Mouse (Mus musculus) MEL (cell line): ENCODE measurements around the gene Prep. TPM values are rescaled to one million over a fixed set of nuclear protein-coding genes. Genes with fewer than 3 reads are reported as not detected.

ENCODE experiments used
- DNase-seq: peaks from one replicate; pipeline ENCODE4 v3.0.0; 2011; ENCODE audit warnings: low read depth, low spot score
- H3K27ac ChIP-seq: 2 replicates; pipeline ENCODE4 v1.5.1; 2012; ENCODE audit warnings: low read depth, mild to moderate bottlenecking, control low read depth, low read length, moderate library complexity; ENCODE audit not compliant: control insufficient read depth
- H3K27me3 ChIP-seq, 2 experiments: fragments of 150-350 bp in 1 of 2; sonication (generic) in 1 of 2; 2 replicates each; pipeline ENCODE4 v1.6.1; 2012; ENCODE audit warnings: low read length in 2 of 2, mild to moderate bottlenecking in 2 of 2, improper control_type of control experiment in 1 of 2, moderate library complexity in 1 of 2; ENCODE audit not compliant: insufficient read depth in 2 of 2, control insufficient read depth in 1 of 2
- H3K36me3 ChIP-seq, 2 experiments: 2 replicates each; pipeline ENCODE4 v1.6.1; 2012 to 2014; ENCODE audit warnings: low read length in 2 of 2, improper control_type of control experiment in 1 of 2, inconsistent platforms in 1 of 2, mild to moderate bottlenecking in 1 of 2; ENCODE audit not compliant: insufficient read depth in 2 of 2, control insufficient read depth in 1 of 2
- H3K4me1 ChIP-seq, 2 experiments: fragments of 150-350 bp in 1 of 2; sonication (generic) in 1 of 2; 2 replicates each; pipeline ENCODE4 v1.6.1; 2012; ENCODE audit warnings: low read length in 2 of 2, improper control_type of control experiment in 1 of 2, mild to moderate bottlenecking in 1 of 2; ENCODE audit not compliant: insufficient read depth in 2 of 2, control insufficient read depth in 1 of 2
- H3K4me3 ChIP-seq, 2 experiments: fragments of 150-350 bp in 1 of 2; sonication (generic) in 1 of 2; 2 replicates each; pipeline ENCODE4 v1.5.1; 2012; ENCODE audit warnings: low read depth in 2 of 2, low read length in 2 of 2, mild to moderate bottlenecking in 2 of 2, moderate library complexity in 2 of 2, control low read depth in 1 of 2, improper control_type of control experiment in 1 of 2; ENCODE audit not compliant: control insufficient read depth in 1 of 2, insufficient read depth in 1 of 2
- H3K79me2 ChIP-seq: 2 replicates; pipeline ENCODE4 v1.6.1; 2012; ENCODE audit warnings: mild to moderate bottlenecking, low read length, moderate library complexity; ENCODE audit not compliant: control insufficient read depth, poor library complexity, insufficient read depth
- H3K9ac ChIP-seq: 2 replicates; pipeline ENCODE4 v1.6.1; 2012; ENCODE audit warnings: low read depth, mild to moderate bottlenecking, control low read depth, low read length, moderate library complexity; ENCODE audit not compliant: control insufficient read depth, poor library complexity, severe bottlenecking
- H3K9me3 ChIP-seq: fragments of 150-350 bp; sonication (generic); replicated peaks from 2 replicates; pipeline ENCODE4 v1.6.1; 2012; ENCODE audit warnings: mild to moderate bottlenecking, low read length, improper control_type of control experiment, moderate library complexity; ENCODE audit not compliant: insufficient read depth
- CTCF ChIP-seq, 3 experiments: IDR thresholded peaks in 2 of 3; conservative IDR thresholded peaks in 1 of 3; 2 replicates each; pipeline ENCODE4 v1.5.1; 2011 to 2012; ENCODE audit warnings: low read length in 3 of 3, low read depth in 2 of 3, mild to moderate bottlenecking in 2 of 3, improper control_type of control experiment in 1 of 3, inconsistent platforms in 1 of 3, mixed read lengths in 1 of 3, moderate library complexity in 1 of 3; ENCODE audit not compliant: control insufficient read depth in 1 of 3, insufficient read depth in 1 of 3, poor library complexity in 1 of 3, severe bottlenecking in 1 of 3
- GABPA ChIP-seq: IDR thresholded peaks from 2 replicates; pipeline ENCODE4 v1.6.1; 2012; ENCODE audit warnings: low read depth, mild to moderate bottlenecking, inconsistent platforms, low read length, improper control_type of control experiment, moderate library complexity
- HCFC1 ChIP-seq: IDR thresholded peaks from 2 replicates; pipeline ENCODE4 v1.6.1; 2012; ENCODE audit warnings: low read depth, mild to moderate bottlenecking, inconsistent platforms, low read length, improper control_type of control experiment, moderate library complexity
- JUND ChIP-seq: IDR thresholded peaks from 2 replicates; pipeline ENCODE4 v1.6.1; 2011; ENCODE audit warnings: low read depth, mild to moderate bottlenecking, improper control_type of control experiment, low read length
- MAFK ChIP-seq: IDR thresholded peaks from 2 replicates; pipeline ENCODE4 v1.6.1; 2011; ENCODE audit warnings: low read depth, mild to moderate bottlenecking, low read length, improper control_type of control experiment, borderline replicate concordance
- MAZ ChIP-seq: IDR thresholded peaks from 2 replicates; pipeline ENCODE4 v1.6.1; 2012; ENCODE audit warnings: low read depth, mild to moderate bottlenecking, inconsistent platforms, low read length, improper control_type of control experiment
- MYB ChIP-seq: IDR thresholded peaks from 2 replicates; pipeline ENCODE4 v1.6.1; 2011; ENCODE audit warnings: mild to moderate bottlenecking, low read depth, low read length, improper control_type of control experiment
- NELFE ChIP-seq: IDR thresholded peaks from 2 replicates; pipeline ENCODE4 v1.6.1; 2011; ENCODE audit warnings: low read depth, low read length, improper control_type of control experiment
- POLR2A ChIP-seq, 2 experiments: IDR thresholded peaks; 2 replicates each; pipeline ENCODE4 v1.6.1; 2011 to 2012; ENCODE audit warnings: low read length in 2 of 2, mild to moderate bottlenecking in 2 of 2, control low read depth in 1 of 2, improper control_type of control experiment in 1 of 2, low read depth in 1 of 2, moderate library complexity in 1 of 2; ENCODE audit not compliant: control insufficient read depth in 1 of 2, insufficient read depth in 1 of 2, poor library complexity in 1 of 2
- RAD21 ChIP-seq: IDR thresholded peaks from 2 replicates; pipeline ENCODE4 v1.6.1; 2011; ENCODE audit warnings: mild to moderate bottlenecking, low read depth, low read length, improper control_type of control experiment
- RCOR1 ChIP-seq: IDR thresholded peaks from 2 replicates; pipeline ENCODE4 v1.6.1; 2012; ENCODE audit warnings: low read depth, mild to moderate bottlenecking, inconsistent platforms, low read length, improper control_type of control experiment
- SMC3 ChIP-seq: IDR thresholded peaks from 2 replicates; pipeline ENCODE4 v1.6.1; 2011; ENCODE audit warnings: low read depth, low read length, improper control_type of control experiment
- TAL1 ChIP-seq: IDR thresholded peaks from 2 replicates; pipeline ENCODE4 v1.6.1; 2012; ENCODE audit warnings: mild to moderate bottlenecking, inconsistent platforms, low read length, moderate library complexity, mixed read lengths
- TBP ChIP-seq: IDR thresholded peaks from 2 replicates; pipeline ENCODE4 v1.8.0; 2011; ENCODE audit warnings: low read depth, low read length, improper control_type of control experiment
- UBTF ChIP-seq: IDR thresholded peaks from 2 replicates; pipeline ENCODE4 v1.6.1; 2012; ENCODE audit warnings: low read depth, mild to moderate bottlenecking, inconsistent platforms, low read length, improper control_type of control experiment, moderate library complexity, borderline replicate concordance; ENCODE audit not compliant: insufficient read depth
- USF2 ChIP-seq, 2 experiments: IDR thresholded peaks; 2 replicates each; pipeline ENCODE4 v1.6.1; 2011 to 2012; ENCODE audit warnings: improper control_type of control experiment in 2 of 2, low read length in 2 of 2, borderline replicate concordance in 1 of 2, inconsistent platforms in 1 of 2, low read depth in 1 of 2, mild to moderate bottlenecking in 1 of 2; ENCODE audit not compliant: insufficient read depth in 1 of 2
- polyA plus RNA-seq, 2 experiments: library from polyadenylated mRNA; stranded (reverse) in 1 of 2; unstranded in 1 of 2; fragments of >175 nt in 1 of 2; fragments of >200 nt in 1 of 2; gene quantifications; 2 replicates each; pipeline versions ENCODE4 v1.2.1 to v1.2.4; 2012; ENCODE audit warnings: low replicate concordance in 2 of 2, low read depth in 1 of 2; ENCODE audit not compliant: insufficient read length in 2 of 2, insufficient read depth in 1 of 2, missing spikeins in 1 of 2
- total RNA-seq: library from RNA; depleted of rRNA; stranded (reverse); fragments of 300-350 nt; gene quantifications from 2 replicates; pipeline ENCODE4 v1.2.3, GENCODE M21; 2012

Prep gene
- total and polyA plus RNA-seq, 3 experiments, result 12.0 to 24.4 TPM; not detected in 1

GRCm38 (mm10) chr10:45019418-45019817 lies 47.6 kb upstream of the Prep start:
- H3K79me2 ChIP-seq, result no peaks in the 10 kb centered on the region
- H3K9ac ChIP-seq, result no peak overlapping the region
- H3K36me3 ChIP-seq, result no peaks in the 10 kb centered on the region
- H3K4me3 ChIP-seq, result no peak overlapping the region
- no peak overlapping the region for H3K27ac ChIP-seq
- no peaks in the 10 kb centered on the region for H3K27me3 ChIP-seq
- no peaks in the 10 kb centered on the region; a peak in 1 of 4 replicates for H3K4me1 ChIP-seq
- TF ChIP-seq MYB, result no peak
- TF ChIP-seq NELFE, result no peak
- TF ChIP-seq UBTF, result no peak
- no peak for TF ChIP-seq POLR2A (IDR thresholded peaks at IDR 0.05; ENCODE audit: control insufficient read depth in 1 of 2, insufficient read depth in 1 of 2, low read depth in 1 of 2, low read length in 2 of 2, poor library complexity in 1 of 2)
- TF ChIP-seq CTCF (IDR thresholded peaks at IDR 0.05 in 2 of 3, conservative IDR thresholded peaks at IDR 0.05 in 1 of 3; ENCODE audit: control insufficient read depth in 1 of 3, insufficient read depth in 1 of 3, low read depth in 2 of 3, low read length in 3 of 3, poor library complexity in 1 of 3, severe bottlenecking in 1 of 3), result no peak
- no peak for TF ChIP-seq GABPA
- TF ChIP-seq MAZ, result no peak
- no peak for TF ChIP-seq RCOR1
- TF ChIP-seq JUND, result no peak
- TF ChIP-seq TBP, result no peak
- no peak for TF ChIP-seq USF2 (IDR thresholded peaks at IDR 0.05; ENCODE audit: borderline replicate concordance in 1 of 2, insufficient read depth in 1 of 2, low read depth in 1 of 2, low read length in 2 of 2)
- TF ChIP-seq RAD21, result no peak
- TF ChIP-seq SMC3, result no peak
- no peak for DNase-seq
- H3K9me3 ChIP-seq, result no peaks in the 10 kb centered on the region

- Histone ChIP-seq H3K27ac (no peak overlapping the region), H3K79me2 (no peaks in the 10 kb centered on the region), H3K36me3 (no peaks in the 10 kb centered on the region), H3K4me1 (no peaks in the 10 kb centered on the region; a peak in 1 of 4 replicates), H3K27me3 (no peaks in the 10 kb centered on the region), H3K4me3 (peak overlapping the region in 1 of 2 experiments; percentile 7; a peak in 1 of 4 replicates), H3K9ac (no peak overlapping the region), H3K9me3 (no peaks in the 10 kb centered on the region)
- DNase-seq, result no peak
- TF ChIP-seq HCFC1 (no peak), POLR2A (IDR thresholded peaks at IDR 0.05; ENCODE audit: control insufficient read depth in 1 of 2, insufficient read depth in 1 of 2, low read depth in 1 of 2, low read length in 2 of 2, poor library complexity in 1 of 2) (no peak), TAL1 (no peak), MAFK (no peak)
Measured at GRCm38 (mm10) chr10:45019849-45020248, 47.2 kb upstream of the Prep start.
